Mouse (Mus musculus): Measurements from ENCODE around the gene Snx5.

The Snx5 gene

GRCm38 (mm10) chr2:144268446-144269305, 2.0 kb downstream of the Snx5 start:
- no peak for DNase-seq (ENCODE audit: extremely low read depth, insufficient read length, low spot score)

GRCm38 (mm10) chr2:144267731-144268015, 3.0 kb downstream of the Snx5 start:
- no peak for DNase-seq (ENCODE audit: extremely low read depth, insufficient read length, low spot score)

GRCm38 (mm10) chr2:144267004-144267730, 3.5 kb downstream of the Snx5 start:
- no peak for DNase-seq (ENCODE audit: extremely low read depth, insufficient read length, low spot score)

GRCm38 (mm10) chr2:144265916-144266683, 4.6 kb downstream of the Snx5 start:
- DNase-seq (ENCODE audit: extremely low read depth, insufficient read length, low spot score) = no peak

GRCm38 (mm10) chr2:144265120-144265488, 5.6 kb downstream of the Snx5 start:
- DNase-seq (ENCODE audit: extremely low read depth, insufficient read length, low spot score) = no peak

GRCm38 (mm10) chr2:144264398-144265119, 6.1 kb downstream of the Snx5 start:
- no peak for DNase-seq (ENCODE audit: extremely low read depth, insufficient read length, low spot score)

- DNase-seq (ENCODE audit: extremely low read depth, insufficient read length, low spot score) = no peak
Measured at GRCm38 (mm10) chr2:144262837-144263236, 7.9 kb downstream of the Snx5 start.

GRCm38 (mm10) chr2:144250111-144250510, 20.6 kb downstream of the Snx5 start:
- DNase-seq (ENCODE audit: extremely low read depth, insufficient read length, low spot score) = no peak

GRCm38 (mm10) chr2:144248613-144249376, 21.9 kb downstream of the Snx5 start:
- no peak for DNase-seq (ENCODE audit: extremely low read depth, insufficient read length, low spot score)

GRCm38 (mm10) chr2:144247337-144247978, 23.2 kb downstream of the Snx5 start:
- DNase-seq (ENCODE audit: extremely low read depth, insufficient read length, low spot score) = no peak

- DNase-seq (ENCODE audit: extremely low read depth, insufficient read length, low spot score) = no peak
Measured at GRCm38 (mm10) chr2:144246270-144246669, 24.4 kb downstream of the Snx5 start.

- DNase-seq (ENCODE audit: extremely low read depth, insufficient read length, low spot score) = no peak
Measured at GRCm38 (mm10) chr2:144245464-144245863, 25.2 kb downstream of the Snx5 start.

- no peak for DNase-seq (ENCODE audit: extremely low read depth, insufficient read length, low spot score)
Measured at GRCm38 (mm10) chr2:144240095-144240899, 30.4 kb downstream of the Snx5 start.

GRCm38 (mm10) chr2:144239318-144239717, 31.4 kb downstream of the Snx5 start:
- DNase-seq (ENCODE audit: extremely low read depth, insufficient read length, low spot score) = no peak

GRCm38 (mm10) chr2:144238341-144238740, 32.4 kb downstream of the Snx5 start:
- DNase-seq (ENCODE audit: extremely low read depth, insufficient read length, low spot score) = no peak

GRCm38 (mm10) chr2:144236791-144237584, 33.7 kb downstream of the Snx5 start:
- DNase-seq (ENCODE audit: extremely low read depth, insufficient read length, low spot score) = no peak

- DNase-seq (ENCODE audit: extremely low read depth, insufficient read length, low spot score) = no peak
Measured at GRCm38 (mm10) chr2:144235776-144236175, 34.9 kb downstream of the Snx5 start.

GRCm38 (mm10) chr2:144233534-144233933, 37.2 kb downstream of the Snx5 start:
- DNase-seq (ENCODE audit: extremely low read depth, insufficient read length, low spot score) = no peak
